Mouse (Mus musculus): ENCODE results near the gene Itga3.

- TF ChIP-seq POLR2A (IDR thresholded peaks at IDR 0.05; ENCODE audit: insufficient read depth, low read length) = no peak
- TF ChIP-seq CTCF (IDR thresholded peaks at IDR 0.05; ENCODE audit: low read depth, low read length) = no peak
- TF ChIP-seq EP300 (IDR thresholded peaks at IDR 0.05; ENCODE audit: insufficient read depth, low read depth, low read length) = no peak
Measured at GRCm38 (mm10) chr11:95119990-95120632, 43.5 kb upstream of the Itga3 start, which contains the start of gene Dlx3.
